Mouse (Mus musculus) heart, adult 2 months (tissue): ENCODE results near the gene Homer2. TPM values are rescaled to one million over a fixed set of nuclear protein-coding genes. Genes with fewer than 3 reads are reported as not detected.
A peak's percentile ranks its signal among the peaks of the same experiment; 100 is the strongest.

ENCODE experiments used
- DNase-seq, 2 experiments: peaks; one replicate each; pipeline ENCODE4 v3.0.0; 2021
- H3K27ac ChIP-seq: fragments of 200-600 bp; 2 replicates; pipeline ENCODE4 v1.8.1; 2022
- H3K27me3 ChIP-seq: fragments of 200-500 bp; 2 replicates; pipeline ENCODE4 v1.6.1; 2012; ENCODE audit warnings: mild to moderate bottlenecking, low read length, inconsistent platforms, mixed read lengths; ENCODE audit not compliant: control insufficient read depth, insufficient read depth
- H3K36me3 ChIP-seq: fragments of 200-500 bp; 2 replicates; pipeline ENCODE4 v1.6.1; 2012; ENCODE audit warnings: low read length, inconsistent platforms; ENCODE audit not compliant: control insufficient read depth, insufficient read depth
- H3K4me1 ChIP-seq: fragments of 200-500 bp; 2 replicates; pipeline ENCODE4 v1.6.1; 2011; ENCODE audit warnings: low read length; ENCODE audit not compliant: control insufficient read depth, insufficient read depth
- H3K4me3 ChIP-seq: fragments of 200-600 bp; 2 replicates; pipeline ENCODE4 v1.8.1; 2022
- H3K79me2 ChIP-seq: fragments of 200-500 bp; replicated peaks from 2 replicates; pipeline ENCODE4 v1.6.1; 2012; ENCODE audit warnings: mild to moderate bottlenecking, inconsistent platforms, low read length, moderate library complexity, mixed read lengths; ENCODE audit not compliant: control insufficient read depth, insufficient read depth
- H3K9ac ChIP-seq: fragments of 200-500 bp; 2 replicates; pipeline ENCODE4 v1.6.1; 2012; ENCODE audit warnings: low read depth, mild to moderate bottlenecking, control low read depth, inconsistent platforms, low read length, mixed read lengths
- CTCF ChIP-seq: fragments of 200-600 bp; IDR thresholded peaks from 2 replicates; pipeline ENCODE4 v1.8.1; 2022; ENCODE audit warnings: antibody characterized with exemption, mild to moderate bottlenecking, moderate library complexity
- EP300 ChIP-seq: fragments of 200-500 bp; IDR thresholded peaks from 2 replicates; pipeline ENCODE4 v1.6.1; 2011; ENCODE audit warnings: low read depth, low read length, control low read depth; ENCODE audit not compliant: insufficient read depth
- POLR2A ChIP-seq: fragments of 200-500 bp; IDR thresholded peaks from 2 replicates; pipeline ENCODE4 v1.6.1; 2011; ENCODE audit warnings: mild to moderate bottlenecking, low read depth, low read length, control low read depth; ENCODE audit not compliant: insufficient read depth
- WGBS: fragments of 180-500 bp; shearing (Covaris S2); methylation state at CpG from one replicate; pipeline ENCODE4 v1.1.7; 2018; 5-methylcytosine and 5-hydroxymethylcytosine counted together
- intact Hi-C: fragments of 180-260 bp; cut with DNase I; formaldehyde crosslinking; loops from one replicate; pipeline ENCODE4 v1.15.1; 2025
- polyA plus RNA-seq: library from polyadenylated mRNA; depleted of rRNA; stranded (reverse); fragments of >200 nt; gene quantifications from 2 replicates; pipeline ENCODE4 v1.2.3, GENCODE M21; 2012
- total RNA-seq, 2 experiments: library from RNA; stranded (reverse); gene quantifications; 2 replicates each; pipeline ENCODE4 v1.2.3; 2021

Gene Homer2
- total and polyA plus RNA-seq, 3 experiments = 33.1 to 99.5 (median 85.1) TPM

DNA sequence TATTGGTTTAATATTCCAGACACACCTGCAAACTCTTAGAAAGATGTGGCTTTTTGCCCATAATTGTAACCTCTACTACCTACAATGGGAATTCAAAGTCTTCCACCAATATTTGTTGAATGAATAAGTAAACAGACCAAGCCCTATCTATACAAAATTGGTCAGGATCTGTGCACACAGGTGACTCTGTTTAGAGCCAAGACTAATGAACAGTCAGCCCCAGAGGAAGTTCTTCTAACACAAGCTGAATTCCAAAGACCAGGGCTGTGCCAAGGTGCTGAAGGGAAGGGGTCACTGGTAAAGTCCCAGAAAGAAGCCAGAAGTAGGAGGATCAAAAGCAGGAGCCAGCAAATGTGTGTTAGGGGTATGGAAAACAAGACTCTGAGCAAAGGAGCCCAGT, 838 bp upstream of the Homer2 start:
- H3K4me1 ChIP-seq = peaks cover 5% of the 10 kb centered on the region; the same call in 1 of the 2 replicates
- no peak overlapping the region for H3K9ac ChIP-seq
- DNase-seq = no peak
- no peak overlapping the region for H3K4me3 ChIP-seq
- TF ChIP-seq EP300 (no peak), CTCF (no peak), POLR2A (no peak)
- H3K79me2 ChIP-seq = no peaks in the 10 kb centered on the region
- 0 out of 2 replicates have a peak, but pooled peaks cover 2% of the 10 kb centered on the region for H3K27me3 ChIP-seq
- intact Hi-C loops = no loop called here
- H3K36me3 ChIP-seq = no peaks in the 10 kb centered on the region
- H3K27ac ChIP-seq = peak overlapping the region; percentile 86; the same call in 1 of the 2 replicates

DNA sequence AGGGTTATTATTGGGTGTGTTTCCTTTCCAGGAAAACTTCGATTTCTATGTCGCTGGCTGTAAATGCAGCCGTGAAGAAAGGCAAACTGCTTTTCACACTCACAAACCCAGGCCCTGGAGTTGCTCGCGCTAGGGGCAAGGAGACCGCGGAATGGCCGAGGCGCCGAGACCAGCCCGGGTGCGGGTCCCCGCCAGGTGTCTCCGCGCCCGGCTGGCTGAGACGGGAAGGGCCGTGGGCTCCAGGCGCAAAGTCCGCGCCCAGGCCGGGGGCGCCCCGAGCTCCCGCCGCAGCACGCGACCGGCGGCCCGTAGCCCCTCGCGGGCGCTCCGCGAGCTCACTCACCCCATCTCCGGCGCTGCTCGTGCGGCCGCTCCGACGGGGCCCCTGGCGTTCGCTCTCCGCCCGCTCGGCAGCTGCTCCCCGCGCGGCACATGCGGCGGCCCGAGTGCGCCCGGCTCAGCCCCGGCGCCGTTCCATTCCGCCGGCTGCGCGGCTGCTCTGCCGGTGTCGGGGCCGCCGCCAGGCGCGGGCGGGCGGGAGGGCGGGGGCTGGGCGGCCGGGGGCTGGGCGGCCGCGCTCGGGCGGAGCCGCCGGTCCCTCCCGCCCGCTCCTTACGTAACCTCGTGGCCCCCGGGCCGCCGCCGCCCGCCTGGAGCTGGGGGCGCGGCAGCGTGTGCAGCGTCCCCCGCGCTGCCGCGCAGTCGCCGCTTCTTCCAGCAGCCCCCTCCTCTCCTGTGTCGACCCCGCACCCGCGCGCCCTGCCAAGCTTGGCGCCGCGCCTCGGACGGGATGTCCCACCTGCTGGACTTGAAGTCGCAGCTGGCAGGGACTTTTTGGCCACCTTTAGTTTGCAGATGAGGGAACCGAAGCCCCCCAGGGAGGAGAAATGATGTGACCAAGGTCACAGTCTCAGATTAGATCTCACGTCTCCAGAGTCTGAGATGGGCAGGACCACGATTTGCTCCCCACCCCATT, 623 bp downstream of the Homer2 start:
- peak overlapping the region; percentile 86 for H3K27ac ChIP-seq
- H3K9ac ChIP-seq = peak overlapping the region; percentile 89
- H3K36me3 ChIP-seq = no peaks in the 10 kb centered on the region
- peak overlapping the region; percentile 55 for H3K4me3 ChIP-seq
- H3K27me3 ChIP-seq = 0 out of 2 replicates have a peak, but pooled peaks cover 2% of the 10 kb centered on the region
- WGBS = 1% methylated on average over 95 of the region's 114 CpGs
- H3K79me2 ChIP-seq = no peaks in the 10 kb centered on the region
- peaks cover 5% of the 10 kb centered on the region; the same call in 1 of the 2 replicates for H3K4me1 ChIP-seq
- TF ChIP-seq EP300 (no peak), CTCF (no peak), POLR2A (no peak)
- DNase-seq = peak; percentile 64 to 65
- intact Hi-C loops = no loop called here

GRCm38 (mm10) chr7:81706027-81706415, 1.3 kb downstream of the Homer2 start:
- no peak for TF ChIP-seq CTCF
- TF ChIP-seq POLR2A = no peak
- TF ChIP-seq EP300 = no peak
- DNase-seq = no peak
- Histone ChIP-seq H3K4me1 (peaks cover 5% of the 10 kb centered on the region; the same call in 1 of the 2 replicates), H3K27me3 (0 out of 2 replicates have a peak, but pooled peaks cover 2% of the 10 kb centered on the region), H3K79me2 (no peaks in the 10 kb centered on the region), H3K27ac (peak overlapping the region; percentile 76), H3K36me3 (no peaks in the 10 kb centered on the region), H3K9ac (peak overlapping the region; percentile 89), H3K4me3 (peak overlapping the region; percentile 55)
- intact Hi-C loops = no loop called here
- WGBS = 37% methylated on average over 12 of the region's 12 CpGs

GRCm38 (mm10) chr7:81698357-81698756, 9.0 kb downstream of the Homer2 start:
- Histone ChIP-seq H3K27me3 (no peaks in the 10 kb centered on the region), H3K4me1 (no peaks in the 10 kb centered on the region), H3K79me2 (no peaks in the 10 kb centered on the region), H3K4me3 (no peak overlapping the region), H3K9ac (no peak overlapping the region), H3K27ac (no peak overlapping the region), H3K36me3 (no peaks in the 10 kb centered on the region)
- WGBS = 90% methylated on average over 13 of the region's 13 CpGs
- TF ChIP-seq POLR2A (no peak), CTCF (no peak)
- no peak for DNase-seq
- intact Hi-C loops = no loop called here

- Histone ChIP-seq H3K4me3 (no peak overlapping the region), H3K36me3 (no peaks in the 10 kb centered on the region), H3K27ac (no peak overlapping the region), H3K4me1 (no peaks in the 10 kb centered on the region), H3K27me3 (no peaks in the 10 kb centered on the region), H3K79me2 (no peaks in the 10 kb centered on the region), H3K9ac (no peak overlapping the region)
- intact Hi-C loops = no loop called here
- WGBS = 68% methylated on average over 4 of the region's 4 CpGs
- TF ChIP-seq CTCF = no peak
- DNase-seq = no peak
Observed at GRCm38 (mm10) chr7:81697954-81698353, 9.4 kb downstream of the Homer2 start.

GRCm38 (mm10) chr7:81695763-81696533, 11.4 kb downstream of the Homer2 start:
- no peak overlapping the region for H3K4me3 ChIP-seq
- no peak overlapping the region for H3K9ac ChIP-seq
- 65% methylated on average over 16 of the region's 16 CpGs for WGBS
- H3K27me3 ChIP-seq = no peaks in the 10 kb centered on the region
- H3K79me2 ChIP-seq = no peaks in the 10 kb centered on the region
- intact Hi-C loops = no loop called here
- no peak for DNase-seq
- H3K27ac ChIP-seq = no peak overlapping the region
- no peaks in the 10 kb centered on the region for H3K4me1 ChIP-seq
- no peaks in the 10 kb centered on the region for H3K36me3 ChIP-seq
- no peak for TF ChIP-seq POLR2A
- TF ChIP-seq EP300 = no peak
- no peak for TF ChIP-seq CTCF
